Mouse (Mus musculus) central nervous system, embryonic 11.5 days (tissue): ENCODE data around the gene Krtap22-2. TPM values are rescaled to one million over a fixed set of nuclear protein-coding genes. Genes with fewer than 3 reads are reported as not detected.

ENCODE experiments used
- polyA plus RNA-seq: library from polyadenylated mRNA; depleted of rRNA; stranded (reverse); fragments of >200 nt; gene quantifications from 2 replicates; pipeline ENCODE4 v1.2.3, GENCODE M21; 2012; rRNA removed

Krtap22-2 gene
- polyA plus RNA-seq: not detected in 2 replicates

GRCm38 (mm10) chr16:89010659-89011058 lies at the start of gene Krtap22-2:
Gene Krtap22-2, minus strand, starts transcription at chr16:89010759.

GRCm38 (mm10) chr16:89047783-89048182 lies 37.2 kb upstream of the Krtap22-2 start, which contains the start of gene Krtap6-5:
Gene Krtap6-5, minus strand, starts transcription at chr16:89047883.

GRCm38 (mm10) chr16:89041372-89041771 lies 30.8 kb upstream of the Krtap22-2 start, which contains the start of gene Gm10228:
Gene Gm10228, minus strand, starts transcription at chr16:89041472.

GRCm38 (mm10) chr16:89031399-89031798 lies 20.8 kb upstream of the Krtap22-2 start, which contains the start of gene Krtap6-1:
Gene Krtap6-1, plus strand, starts transcription at chr16:89031699.

GRCm38 (mm10) chr16:89014984-89015383 lies 4.4 kb upstream of the Krtap22-2 start, which contains the start of gene Gm10229:
Gene Gm10229, plus strand, starts transcription at chr16:89015284.

GRCm38 (mm10) chr16:88962773-88963172 lies 47.8 kb downstream of the Krtap22-2 start, which contains the start of gene Krtap16-3:
Gene Krtap16-3, minus strand, starts transcription at chr16:88962873.

Other genes with a start within 250 kb of the Krtap22-2 start
- gene 2310057N15Rik, start 236.6 kb downstream of the Krtap22-2 start, polyA plus RNA-seq: not detected in 2 replicates
- gene Gm5965, start 232.9 kb downstream of the Krtap22-2 start, polyA plus RNA-seq: not detected in 2 replicates
- gene Gm20741, start 198.5 kb downstream of the Krtap22-2 start, polyA plus RNA-seq: not detected in 2 replicates
- gene Krtap15, start 190.5 kb downstream of the Krtap22-2 start, polyA plus RNA-seq: not detected in 2 replicates
- gene Krtap14, start 184.6 kb downstream of the Krtap22-2 start, polyA plus RNA-seq: not detected in 2 replicates
- gene Krtap19-1, start 141.3 kb downstream of the Krtap22-2 start, polyA plus RNA-seq: not detected in 2 replicates
- gene Krtap19-2, start 136.5 kb downstream of the Krtap22-2 start, polyA plus RNA-seq: not detected in 2 replicates
- gene Krtap19-3, start 132.7 kb downstream of the Krtap22-2 start, polyA plus RNA-seq: not detected in 2 replicates
- not detected in 2 replicates for gene Krtap19-4, start 125.7 kb downstream of the Krtap22-2 start, polyA plus RNA-seq
- gene Krtap19-5, start 114.3 kb downstream of the Krtap22-2 start, polyA plus RNA-seq: not detected in 2 replicates
- not detected in 2 replicates for gene Krtap19-9b, start 78.5 kb downstream of the Krtap22-2 start, polyA plus RNA-seq
- not detected in 2 replicates for gene Krtap16-3, start 47.9 kb downstream of the Krtap22-2 start, polyA plus RNA-seq
- not detected in 2 replicates for gene Gm10229, start 4.5 kb upstream of the Krtap22-2 start, polyA plus RNA-seq
- not detected in 2 replicates for gene Krtap6-1, start 20.9 kb upstream of the Krtap22-2 start, polyA plus RNA-seq
- not detected in 2 replicates for gene Gm10228, start 30.7 kb upstream of the Krtap22-2 start, polyA plus RNA-seq
- gene Krtap6-5, start 37.1 kb upstream of the Krtap22-2 start, polyA plus RNA-seq: not detected in 2 replicates
- not detected in 2 replicates for gene 1110025L11Rik, start 53.2 kb upstream of the Krtap22-2 start, polyA plus RNA-seq
- gene Krtap6-3, start 73.3 kb upstream of the Krtap22-2 start, polyA plus RNA-seq: not detected in 2 replicates
- not detected in 2 replicates for gene Gm6358, start 130.1 kb upstream of the Krtap22-2 start, polyA plus RNA-seq
- not detected in 2 replicates for gene Gm10061, start 140.3 kb upstream of the Krtap22-2 start, polyA plus RNA-seq
- gene Gm9789, start 147.2 kb upstream of the Krtap22-2 start, polyA plus RNA-seq: not detected in 2 replicates
- gene Gm7735, start 158.7 kb upstream of the Krtap22-2 start, polyA plus RNA-seq: not detected in 2 replicates
- not detected in 2 replicates for gene 1110057P08Rik, start 164.0 kb upstream of the Krtap22-2 start, polyA plus RNA-seq
- not detected in 2 replicates for gene Krtap20-2, start 195.1 kb upstream of the Krtap22-2 start, polyA plus RNA-seq